Mouse (Mus musculus): ENCODE measurements around the gene Hcar1.

Hcar1 gene

DNA sequence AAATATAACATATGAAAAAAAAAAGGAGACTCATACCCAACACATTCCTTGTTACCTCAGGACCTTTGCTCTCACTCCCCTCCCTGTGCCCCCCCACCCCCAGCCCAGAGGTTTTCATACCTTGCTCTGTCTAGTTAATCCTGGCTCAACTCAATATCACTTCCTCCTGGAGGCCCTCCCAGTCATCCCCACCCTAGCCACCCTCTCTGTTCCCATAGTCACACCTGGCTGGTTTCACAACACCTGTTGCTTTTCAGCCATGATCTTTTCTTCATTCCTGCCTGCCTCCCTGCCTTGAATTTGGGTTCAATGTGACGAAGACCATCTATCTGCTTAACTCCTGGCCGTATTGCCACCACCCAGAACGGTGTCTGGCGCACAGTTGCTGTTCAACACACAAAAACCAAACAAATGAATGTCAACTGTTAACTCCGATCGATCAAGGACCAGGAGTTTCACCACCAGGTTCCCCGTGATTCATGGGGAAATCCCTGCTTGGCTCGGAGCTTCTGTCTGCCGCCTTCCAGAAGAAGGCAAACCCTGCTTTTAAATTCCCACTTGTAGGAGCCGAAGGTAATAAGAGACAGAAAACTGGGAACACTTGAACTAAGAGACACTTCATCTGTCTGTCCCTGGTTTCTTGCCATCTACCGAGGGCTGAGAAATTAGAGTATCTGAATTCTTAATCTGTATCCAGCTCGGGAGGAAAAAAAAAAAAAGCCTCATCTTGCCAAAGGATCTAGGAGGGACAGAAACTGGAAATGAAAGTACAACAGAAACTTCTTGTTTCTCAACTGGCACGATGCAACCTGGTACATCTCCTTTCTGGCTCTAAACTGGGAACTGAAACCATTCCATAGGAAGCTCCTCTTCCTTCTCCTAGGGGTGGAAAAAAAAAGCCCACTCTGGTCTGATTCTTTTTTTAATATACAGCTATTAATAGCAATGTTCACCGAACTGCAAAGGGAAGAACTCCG, 17.2 kb downstream of the Hcar1 start:
- no peak for DNase-seq

DNA sequence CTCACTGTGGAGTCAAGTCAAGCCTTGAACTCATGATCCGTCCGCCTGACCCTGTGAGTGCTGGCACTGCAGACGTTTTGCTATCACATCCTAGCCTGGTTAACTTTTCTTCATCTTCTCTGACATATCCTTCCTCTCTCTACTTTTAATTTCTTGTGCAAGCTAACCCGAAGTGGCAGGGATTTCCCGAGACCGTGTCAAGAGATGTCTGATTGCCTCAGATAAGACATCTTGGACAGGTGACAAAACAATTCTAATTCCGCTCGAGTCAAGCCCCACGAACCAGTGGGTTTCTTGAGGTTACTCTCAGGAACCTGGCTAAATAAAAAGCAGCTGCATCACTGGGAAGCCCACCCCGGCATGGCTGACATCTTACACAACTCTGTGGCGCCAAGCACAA, 21.0 kb downstream of the Hcar1 start:
- DNase-seq: no peak

DNA sequence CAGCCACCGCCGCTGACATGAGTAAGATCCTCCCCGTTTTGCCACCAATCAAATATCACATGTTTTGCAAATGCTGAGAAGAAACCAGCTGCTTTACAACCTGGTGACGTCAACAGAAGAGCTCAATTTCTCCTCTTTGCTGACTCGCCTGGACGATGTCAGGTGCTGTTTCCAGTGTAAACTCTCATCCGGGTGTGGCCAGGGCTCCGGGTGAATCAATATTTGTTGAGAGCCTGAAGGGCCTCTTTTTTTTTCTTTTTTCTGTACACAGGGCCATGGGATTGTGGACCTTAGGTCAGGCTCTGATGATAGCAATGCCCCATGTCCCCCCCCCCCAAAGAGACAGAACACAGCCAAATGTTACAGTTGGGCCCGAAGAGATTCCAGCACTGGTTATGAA, 25.3 kb downstream of the Hcar1 start:
- DNase-seq: no peak

DNA sequence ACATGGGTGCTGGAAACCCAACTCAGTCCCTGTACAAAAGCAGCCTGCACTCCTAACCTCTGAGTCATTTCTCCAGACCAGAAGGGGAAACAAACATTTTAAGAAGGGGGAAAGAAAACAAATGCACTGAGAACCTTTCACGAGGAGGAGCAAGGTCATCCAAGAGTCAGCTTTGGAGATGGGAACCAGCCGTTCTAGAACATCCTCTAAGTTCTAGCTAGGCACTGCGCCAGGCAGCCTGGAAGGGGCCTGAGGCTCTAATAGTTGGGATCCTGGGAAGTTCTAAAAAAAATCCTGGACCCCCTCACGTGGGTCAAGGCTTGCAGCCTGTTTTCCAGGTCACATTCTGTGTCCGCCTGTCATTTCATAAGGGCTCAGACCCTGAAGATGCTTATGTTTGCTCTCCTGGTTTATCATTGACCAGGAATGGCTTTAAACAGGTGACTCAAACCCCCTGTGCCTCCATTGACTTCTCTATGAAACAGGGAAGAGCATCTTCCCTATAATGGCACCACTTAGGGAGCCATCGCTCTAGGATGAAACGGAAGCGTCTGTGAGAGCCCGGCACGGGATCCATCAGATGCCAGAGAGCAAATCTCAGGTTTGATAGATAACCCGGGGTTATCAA, 25.8 kb downstream of the Hcar1 start:
- DNase-seq: no peak

DNA sequence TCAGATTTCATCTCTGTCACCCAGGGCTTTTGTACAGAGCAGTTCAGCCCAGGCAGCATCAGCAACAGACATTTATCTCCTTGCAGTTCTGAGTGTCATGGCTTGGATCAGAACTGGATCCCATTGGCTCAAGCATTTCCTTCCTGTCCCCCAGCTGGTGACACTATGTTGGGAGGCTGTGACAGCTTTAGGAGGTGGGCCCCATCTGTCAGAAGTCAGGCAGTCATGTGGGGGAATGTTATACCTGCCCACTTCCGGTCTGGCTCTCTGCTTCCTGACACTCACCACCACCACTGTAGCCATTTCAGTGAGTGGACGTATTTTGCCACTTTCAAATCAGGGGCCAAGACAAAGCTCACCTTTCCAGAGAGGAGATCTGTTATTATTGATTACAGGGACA, 28.4 kb downstream of the Hcar1 start:
- peak; percentile 14 for DNase-seq

DNA sequence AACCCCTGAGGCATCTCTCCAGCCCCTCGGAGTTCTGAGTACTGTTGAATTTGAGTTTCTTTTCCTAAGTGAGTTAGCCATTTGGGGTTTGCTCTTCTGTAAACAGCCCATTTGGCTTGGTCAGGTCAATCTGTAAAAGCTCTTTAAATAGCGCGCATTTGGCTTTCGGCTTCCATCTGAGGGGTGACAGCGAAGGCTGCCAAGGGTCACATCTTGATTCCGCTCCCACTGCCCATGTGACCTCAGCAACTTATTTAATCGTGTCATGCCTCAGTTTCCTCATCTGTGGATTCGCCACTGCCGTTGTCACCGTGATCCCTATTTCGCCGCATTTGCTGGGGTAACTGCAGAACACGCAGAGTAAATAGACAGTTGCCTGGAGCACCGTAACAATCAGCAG, 35.5 kb downstream of the Hcar1 start:
- no peak for DNase-seq

DNA sequence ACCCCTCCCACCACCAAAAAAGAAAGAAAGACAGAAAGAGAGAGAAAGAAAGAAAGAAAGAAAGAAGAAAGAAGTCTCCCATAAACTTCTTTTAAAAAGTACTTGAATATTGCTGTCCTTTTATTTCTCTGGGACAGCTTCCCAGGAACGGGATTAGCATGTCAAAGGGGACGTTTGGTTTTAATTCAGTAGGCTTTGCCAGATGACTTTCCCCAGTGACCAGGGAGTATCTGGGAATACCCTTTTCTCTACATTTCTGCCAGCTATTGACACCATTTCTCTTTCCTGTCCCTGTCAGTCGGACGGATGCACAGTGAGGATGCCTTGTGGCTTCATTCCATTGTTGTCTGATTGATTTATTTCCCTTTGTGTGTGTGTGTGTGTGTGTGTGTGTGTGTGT, 36.0 kb downstream of the Hcar1 start:
- DNase-seq: no peak

DNA sequence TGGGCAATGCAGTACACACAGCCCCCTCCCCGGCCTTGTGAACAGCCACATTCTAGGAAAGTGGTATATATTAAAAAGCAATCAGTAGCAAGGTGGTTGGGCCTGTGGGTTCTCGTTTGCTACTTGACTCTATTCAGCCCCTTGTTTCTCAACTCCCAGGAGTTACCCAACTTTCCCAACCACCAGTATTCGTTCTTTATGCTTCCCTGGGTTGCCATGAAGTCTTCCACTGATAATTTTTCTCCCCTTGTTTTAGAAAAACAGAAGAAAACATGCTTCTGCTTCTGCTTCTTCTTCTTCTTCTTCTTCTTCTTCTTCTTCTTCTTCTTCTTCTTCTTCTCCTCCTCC, 36.9 kb downstream of the Hcar1 start:
- no peak for DNase-seq

DNA sequence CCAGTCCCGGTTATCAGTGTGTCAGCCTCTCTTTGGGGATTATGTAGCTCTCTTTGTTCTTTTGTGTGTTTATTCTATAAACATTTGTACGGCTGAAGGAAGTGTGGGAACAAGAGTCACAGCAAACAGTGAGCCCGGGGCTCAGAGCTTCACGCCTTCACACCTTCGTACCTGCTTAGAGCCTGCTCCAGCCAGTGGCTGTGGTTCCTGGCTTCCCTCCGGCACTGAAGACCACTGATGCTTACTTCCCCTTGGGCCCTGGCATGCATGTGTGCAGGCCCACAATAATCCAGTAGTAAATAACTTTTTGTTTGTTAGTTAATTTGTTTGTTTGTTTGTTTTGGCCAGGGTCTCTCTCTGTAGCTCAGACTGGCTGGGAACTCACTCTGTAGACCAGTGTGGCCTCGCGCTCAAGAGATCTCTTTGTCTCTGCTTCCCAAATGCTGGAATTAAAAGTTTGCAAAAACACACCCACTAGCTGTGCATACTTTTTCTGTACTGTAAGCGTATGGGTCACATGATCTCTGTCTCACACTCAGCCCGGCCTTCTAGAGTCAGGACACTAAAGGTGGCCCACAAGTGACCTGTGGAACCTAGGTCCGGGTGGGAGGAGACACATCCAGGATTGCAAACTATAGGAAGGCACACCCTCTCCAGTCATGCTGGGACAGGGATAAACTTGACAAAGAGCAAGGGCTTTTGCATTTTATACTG, 37.4 kb downstream of the Hcar1 start:
- no peak for DNase-seq

DNA sequence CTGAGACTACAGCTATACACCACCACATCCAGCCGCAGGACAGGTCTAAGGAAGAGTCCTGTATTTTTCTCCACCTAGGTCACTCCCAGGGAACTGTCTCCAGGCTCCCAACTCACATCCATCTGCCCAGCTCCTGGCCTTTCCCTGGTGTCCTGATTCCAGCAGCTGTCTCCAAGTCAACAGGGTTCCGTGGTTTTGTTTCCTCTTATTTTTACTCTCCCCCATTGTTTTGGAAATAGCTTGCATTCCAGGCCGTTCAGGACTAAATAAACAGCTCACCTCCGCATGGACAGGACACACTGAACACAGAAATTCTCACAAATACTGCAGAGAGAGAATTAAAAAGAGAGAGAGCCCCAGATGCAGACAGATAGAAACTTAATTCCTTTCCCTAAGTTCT, 42.4 kb downstream of the Hcar1 start:
- no peak for DNase-seq

DNA sequence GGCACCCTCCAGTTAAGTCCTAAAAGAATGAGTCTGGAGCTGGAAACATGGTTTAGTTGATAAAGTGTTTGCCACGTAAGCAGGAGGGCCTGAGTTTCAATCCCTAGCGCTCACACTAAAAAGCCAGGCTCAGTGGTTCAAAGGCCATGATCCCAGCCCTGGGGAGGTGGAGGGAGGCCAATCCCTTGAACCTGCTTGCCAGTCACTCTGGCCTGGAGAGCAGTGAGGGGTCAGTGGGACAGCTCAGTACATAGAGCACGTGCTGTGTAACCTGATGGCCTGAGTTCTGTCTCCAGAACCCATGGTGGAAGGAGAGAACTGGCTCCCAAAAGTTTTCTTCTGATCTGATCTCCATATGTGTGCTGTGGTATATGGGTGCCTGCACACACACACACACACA, 45.0 kb downstream of the Hcar1 start:
- DNase-seq: no peak

DNA sequence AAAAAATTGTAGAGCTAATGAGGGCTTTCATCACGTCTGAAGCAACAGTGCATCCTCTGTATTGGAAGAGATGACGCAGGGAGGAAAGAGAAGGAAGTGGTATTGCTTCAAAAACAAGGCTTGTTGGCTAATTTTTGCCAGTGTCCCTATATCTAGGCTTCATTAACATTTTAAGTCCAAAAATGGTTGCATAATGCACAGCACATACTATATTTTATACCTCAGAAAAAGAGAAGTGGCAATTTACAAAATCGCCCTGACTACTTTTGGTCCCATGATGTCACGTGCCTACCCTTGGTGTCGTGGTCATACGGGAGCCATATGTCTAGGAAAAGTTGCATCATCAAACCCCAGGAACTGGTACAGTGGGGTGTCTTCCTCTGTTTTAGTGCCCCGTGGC, 47.5 kb downstream of the Hcar1 start:
- no peak for DNase-seq

DNA sequence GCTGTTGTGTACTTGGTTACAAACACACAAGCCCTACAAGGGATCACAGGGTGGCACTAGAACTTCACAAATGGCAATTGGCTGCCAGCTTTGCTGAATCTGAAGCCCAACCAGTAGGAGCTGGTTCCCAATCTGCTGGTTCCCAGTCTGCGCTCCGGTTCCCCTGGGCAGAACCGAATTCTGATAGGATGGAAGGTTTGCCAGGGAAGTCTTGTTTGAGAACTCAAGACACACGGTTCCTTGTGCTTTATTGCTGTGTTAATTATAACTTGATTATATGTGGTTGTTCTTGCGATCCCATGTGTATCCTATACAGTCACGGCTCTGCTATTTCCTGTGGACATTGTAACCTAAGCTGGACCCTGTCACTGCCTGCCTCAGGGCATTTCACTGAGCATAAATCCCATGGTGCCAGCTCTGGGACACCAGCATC, 52.1 kb downstream of the Hcar1 start:
- DNase-seq: no peak

Data from thymus, postnatal 25 days (tissue).